Mouse (Mus musculus) urinary bladder, postnatal 4 days (tissue): Measurements from ENCODE around the gene Gm21996.
"Not testable (repeated sequence)": the region's sequence is repeated elsewhere in the genome, so short reads cannot be mapped to it uniquely, and the experiment has no call there.

Source experiments
- DNase-seq, 2 experiments: peaks; one replicate each; pipeline ENCODE4 v3.0.0; 2021 to 2022; ENCODE audit warnings: low spot score in 2 of 2

Gene Gm21996

GRCm38 (mm10) chrY:89745432-89745831 is at the start of gene Gm21996:
TSS of gene Gm21996 (minus strand) at chrY:89745532.
- DNase-seq, result not testable (repeated sequence)
